Mouse (Mus musculus): ENCODE measurements at regions not wholly inside any gene's neighbourhood (a gene's known extent, or its start where the extent isn't known, plus 50 kb on each side); places are given as distances from the start of the nearest gene placed in this dataset.
A peak's percentile ranks its signal among the peaks of the same experiment; 100 is the strongest.
"Not testable (repeated sequence)": the region's sequence is repeated elsewhere in the genome, so short reads cannot be mapped to it uniquely, and the experiment has no call there.

DNA sequence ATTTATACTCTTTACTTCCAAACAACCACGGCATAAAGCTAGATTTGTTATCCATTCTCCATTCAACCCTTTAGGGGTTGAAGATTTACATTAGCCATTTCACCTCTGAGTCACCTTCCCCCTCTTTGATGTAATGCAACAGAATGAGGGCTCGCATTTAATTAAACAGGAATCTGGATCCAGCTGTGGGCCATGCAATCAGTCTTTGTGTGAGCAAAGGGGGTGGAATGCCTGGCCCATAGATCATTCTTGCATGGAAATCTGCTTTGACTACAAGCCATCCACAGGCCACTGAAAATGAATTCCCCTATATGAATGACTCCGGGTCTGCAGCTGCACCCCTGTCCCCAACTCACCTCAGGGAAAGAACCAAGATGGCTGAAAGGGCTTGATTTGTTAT lies 574.4 kb downstream of the Cypt12 start:
- no peak for DNase-seq

GRCm38 (mm10) chr3:18524011-18524410 lies 575.8 kb downstream of the Cypt12 start:
- no peak for DNase-seq

- DNase-seq = no peak
These were observed 609.0 kb downstream of the Cypt12 start for GRCm38 (mm10) chr3:18557201-18557600.

GRCm38 (mm10) chr3:18560282-18560785 lies 612.1 kb downstream of the Cypt12 start:
- DNase-seq = no peak

- not testable (repeated sequence) for DNase-seq
These were observed 632.9 kb downstream of the Cypt12 start for GRCm38 (mm10) chr3:18580911-18581626.

DNA sequence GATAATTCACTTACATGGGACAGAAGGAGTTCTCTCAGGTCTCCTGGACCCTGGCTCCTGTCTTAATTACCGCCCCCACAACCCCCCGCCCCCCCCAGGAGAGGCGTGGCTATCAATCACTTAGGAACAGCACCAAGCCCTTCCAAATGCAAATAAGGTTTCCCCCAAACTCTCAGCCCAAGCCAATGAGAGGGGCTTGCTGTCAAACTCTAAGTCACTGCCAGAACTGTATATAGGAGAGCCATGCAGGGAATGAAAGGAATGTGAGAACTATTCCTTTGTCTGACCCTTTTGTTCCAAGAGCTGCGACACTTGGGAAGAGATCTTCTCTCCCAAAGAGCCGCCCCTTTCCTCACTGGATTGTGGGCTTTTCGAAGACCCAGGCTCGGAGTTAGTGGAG lies 672.4 kb downstream of the Cypt12 start:
- DNase-seq = no peak

DNA sequence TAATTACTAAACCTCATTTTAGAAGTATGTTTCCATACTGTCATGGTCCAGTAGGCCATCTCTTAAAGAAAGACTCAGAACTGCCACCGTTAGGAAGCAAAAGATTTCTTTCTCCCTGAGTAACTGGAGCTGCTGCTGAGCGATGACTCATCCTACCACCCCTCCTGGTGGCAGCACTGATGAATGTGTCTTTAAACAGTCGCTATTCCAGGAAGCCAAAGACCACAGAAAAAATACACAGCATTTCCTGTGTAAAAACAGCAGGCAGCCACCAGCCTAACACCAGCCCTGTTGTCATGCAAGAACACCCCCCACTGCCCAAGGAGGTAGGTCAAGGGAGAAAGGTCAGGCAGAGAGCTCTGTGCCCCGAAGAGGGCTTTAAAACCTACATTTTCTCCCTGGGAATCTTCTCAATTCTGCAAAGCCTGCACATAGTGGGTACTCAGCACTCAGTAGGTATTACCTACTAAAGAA lies 675.7 kb downstream of the Cypt12 start:
- DNase-seq = peak; percentile 56 to 72

DNA sequence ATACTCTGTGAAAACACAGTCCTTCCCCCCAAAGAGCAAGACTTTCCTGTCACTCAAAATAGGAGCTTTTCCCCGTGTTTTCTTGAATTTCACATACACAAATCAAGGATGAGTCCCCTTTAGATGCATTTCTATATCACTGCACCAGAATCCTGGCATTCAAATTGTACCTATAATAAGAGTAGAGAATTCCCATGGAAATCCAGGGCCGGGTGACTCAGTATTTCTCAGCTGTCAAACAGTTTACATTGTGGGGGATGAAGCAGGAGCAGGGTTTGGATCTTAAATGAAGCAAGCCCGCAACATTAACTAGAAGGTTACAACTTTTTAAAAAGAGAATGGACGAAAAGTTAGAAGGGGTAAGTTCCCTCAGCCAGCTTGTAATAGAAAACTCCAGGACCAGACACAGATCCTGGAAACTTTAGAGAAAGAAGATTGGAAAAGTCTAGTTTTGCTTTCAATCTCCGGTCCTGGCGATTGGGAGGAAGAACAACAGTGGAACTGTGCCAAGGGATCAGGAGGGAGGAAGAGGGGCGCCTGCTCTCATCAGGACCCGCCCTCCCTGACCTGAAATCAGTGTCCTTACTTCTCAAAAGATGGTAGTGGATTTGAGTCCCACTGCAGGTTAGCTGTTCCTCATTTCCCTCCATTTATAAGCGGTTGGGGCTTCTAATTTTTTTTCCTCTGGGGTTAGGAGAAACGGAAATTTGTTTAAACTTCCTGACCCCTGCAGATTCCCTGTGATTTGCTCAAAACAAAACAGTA lies 676.4 kb downstream of the Cypt12 start:
- peak; percentile 56 to 60 for DNase-seq

DNA sequence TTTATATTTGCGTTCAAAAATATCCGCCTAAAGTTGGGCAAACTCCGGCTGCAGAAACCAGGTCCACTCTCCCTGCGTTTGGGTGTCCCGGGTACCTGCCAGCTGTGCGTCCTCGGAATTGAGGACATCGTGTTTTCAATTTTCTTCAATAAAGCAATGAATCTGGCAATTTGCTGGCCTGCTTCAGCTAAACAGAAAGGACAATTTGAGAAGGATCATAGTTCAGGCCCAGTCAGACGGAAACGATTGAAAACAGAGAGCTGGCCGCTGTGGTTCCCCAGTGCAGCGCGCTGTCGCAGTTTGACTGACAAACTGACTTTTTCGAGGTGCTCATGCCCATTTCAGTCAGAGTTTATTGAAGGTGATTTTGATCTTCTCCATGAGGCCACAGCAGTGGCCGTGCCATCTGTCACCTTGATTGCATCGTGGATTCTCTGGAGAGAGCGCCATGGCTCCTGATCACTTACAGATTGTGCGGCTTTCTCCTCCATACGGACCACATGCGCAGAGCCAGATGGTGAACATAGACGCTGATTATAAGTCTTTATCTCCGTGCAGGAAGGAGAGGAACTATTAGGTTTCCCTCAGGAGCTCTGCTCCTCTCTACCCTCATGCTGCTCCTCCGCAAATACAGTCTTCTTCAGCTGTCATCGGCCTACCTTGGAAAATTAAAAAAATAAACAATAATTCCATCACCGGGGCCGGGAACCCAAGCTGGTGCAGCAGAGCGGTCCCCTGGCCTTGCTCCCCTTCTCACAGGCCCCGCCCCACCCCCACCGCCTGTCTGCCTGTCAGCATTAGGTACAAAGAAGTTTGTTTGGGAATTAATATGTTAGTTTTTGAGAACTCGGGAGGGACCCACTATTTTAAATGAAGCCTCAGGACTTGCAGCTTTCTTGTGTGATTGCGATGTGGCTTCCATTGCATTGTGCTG lies 677.5 kb downstream of the Cypt12 start:
- DNase-seq = peak in 1 of 2 experiments; percentile 38

DNA sequence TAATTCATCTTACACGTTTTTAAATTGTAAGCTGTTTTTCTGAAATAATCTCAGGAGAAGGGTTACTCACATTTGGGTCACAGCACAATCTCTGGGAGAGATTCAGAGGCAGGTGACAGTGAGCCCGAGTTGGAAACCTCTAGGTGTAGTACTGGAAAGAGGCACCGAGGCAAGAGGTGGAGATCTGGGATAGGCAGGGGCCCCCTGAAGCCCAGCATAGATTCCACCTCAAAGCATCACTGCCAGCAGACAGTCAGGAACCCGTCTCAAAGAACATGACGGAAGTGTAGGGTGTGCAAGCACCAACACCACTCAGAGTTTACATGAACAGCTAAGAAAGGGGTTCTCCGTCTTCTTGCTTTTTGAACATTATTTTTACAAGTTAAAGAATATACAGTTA lies 678.2 kb downstream of the Cypt12 start:
- no peak for DNase-seq

DNA sequence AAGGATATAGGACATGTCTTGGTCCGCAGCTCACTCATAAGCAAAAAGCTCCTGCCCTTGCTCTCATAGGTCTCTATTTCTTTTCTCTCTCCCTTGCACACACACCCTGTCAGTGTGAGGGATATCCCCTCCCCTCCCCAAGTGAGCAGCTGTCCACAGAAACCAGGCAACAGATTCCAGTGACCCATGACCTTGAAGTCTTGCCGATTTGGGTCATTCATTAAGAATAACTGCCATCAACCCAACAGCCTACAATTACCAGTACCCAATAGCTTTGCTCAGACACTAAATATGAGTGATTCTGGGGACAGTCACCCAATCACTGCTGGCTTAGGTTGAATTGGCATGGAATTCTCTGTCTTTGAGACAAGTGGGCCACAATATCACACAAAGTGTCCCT lies 678.6 kb downstream of the Cypt12 start:
- no peak for DNase-seq

GRCm38 (mm10) chr3:18629233-18629632 lies 681.0 kb downstream of the Cypt12 start:
- no peak for DNase-seq

DNA sequence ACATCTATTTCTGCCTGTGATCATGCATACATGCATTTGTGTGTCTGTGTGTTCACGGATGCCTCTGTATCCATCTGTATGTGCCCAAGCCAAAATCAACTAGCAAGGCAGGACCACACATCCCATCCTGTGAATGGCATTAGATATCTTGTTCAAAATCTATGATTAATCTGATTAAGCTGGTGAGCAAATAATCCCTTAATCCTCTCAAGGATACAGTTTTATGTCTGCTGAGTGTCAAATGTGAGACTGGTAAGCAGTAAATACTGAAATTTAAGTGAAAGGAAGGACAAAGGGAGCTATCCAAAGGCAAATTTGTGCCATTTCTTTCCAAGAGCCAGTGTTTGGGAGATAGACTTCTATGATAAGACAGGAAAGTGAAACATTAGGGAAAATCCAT lies 683.4 kb downstream of the Cypt12 start:
- no peak for DNase-seq

DNA sequence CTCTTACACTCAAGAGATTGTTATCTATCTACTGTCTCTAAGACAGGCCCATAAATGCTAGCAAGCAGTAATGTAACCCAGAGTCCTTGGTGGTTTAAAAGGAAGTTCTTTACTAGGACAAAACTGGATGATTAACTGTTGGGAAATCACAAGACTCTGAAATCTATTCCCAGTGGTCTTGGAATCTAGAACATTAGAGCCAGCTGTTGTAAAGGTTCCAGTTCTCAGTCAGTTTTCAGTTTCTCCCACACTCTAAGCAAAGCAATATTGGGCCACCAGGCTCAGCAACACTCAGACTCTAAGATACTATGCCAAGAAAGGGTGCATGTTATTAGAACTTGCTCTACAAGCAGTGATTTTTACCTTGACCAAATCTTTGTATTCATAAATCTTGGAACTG lies 686.6 kb downstream of the Cypt12 start:
- peak; percentile 28 to 56 for DNase-seq

DNA sequence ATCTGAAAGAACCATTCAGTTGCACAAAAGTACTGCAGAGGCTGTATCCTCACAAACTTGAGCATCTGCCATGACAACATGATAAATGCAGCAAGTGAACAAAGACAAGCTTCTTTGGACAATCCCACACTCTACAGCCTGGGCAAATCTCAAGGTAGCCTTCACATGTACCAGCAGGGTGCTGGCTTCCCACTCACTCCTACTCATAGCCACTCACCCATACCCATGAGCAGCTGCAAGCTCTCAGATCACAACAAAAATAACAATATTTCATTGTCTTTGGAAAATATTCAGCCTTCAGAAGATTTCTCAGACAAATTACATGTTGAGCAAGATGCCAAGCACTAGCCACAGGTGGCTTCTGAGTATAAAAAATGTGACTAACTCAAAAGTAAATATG lies 689.3 kb downstream of the Cypt12 start:
- no peak for DNase-seq

DNA sequence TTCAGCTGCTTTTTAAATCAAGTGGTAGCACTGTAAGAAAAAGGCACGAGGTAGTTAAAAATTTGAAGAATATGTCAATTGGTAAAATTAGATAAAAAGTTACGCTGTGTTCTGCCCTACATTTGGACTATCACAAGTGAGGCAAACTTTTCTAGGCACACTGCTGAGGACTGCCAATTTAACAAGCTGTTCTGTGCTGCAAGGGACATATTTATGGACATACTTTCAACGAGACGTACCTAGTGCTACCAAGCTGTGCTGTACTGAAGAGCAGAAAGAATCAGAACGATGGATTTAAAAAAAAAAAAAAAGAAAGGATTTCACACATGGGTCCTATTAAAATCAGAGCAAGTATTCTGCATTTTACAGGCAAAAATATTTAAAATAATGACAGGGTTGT lies 692.1 kb downstream of the Cypt12 start:
- no peak for DNase-seq

- DNase-seq = no peak
These were observed 693.5 kb downstream of the Cypt12 start for GRCm38 (mm10) chr3:18641688-18642087.

- peak; percentile 17 to 58 for DNase-seq
These were observed 695.3 kb downstream of the Cypt12 start for GRCm38 (mm10) chr3:18643408-18644035.

DNA sequence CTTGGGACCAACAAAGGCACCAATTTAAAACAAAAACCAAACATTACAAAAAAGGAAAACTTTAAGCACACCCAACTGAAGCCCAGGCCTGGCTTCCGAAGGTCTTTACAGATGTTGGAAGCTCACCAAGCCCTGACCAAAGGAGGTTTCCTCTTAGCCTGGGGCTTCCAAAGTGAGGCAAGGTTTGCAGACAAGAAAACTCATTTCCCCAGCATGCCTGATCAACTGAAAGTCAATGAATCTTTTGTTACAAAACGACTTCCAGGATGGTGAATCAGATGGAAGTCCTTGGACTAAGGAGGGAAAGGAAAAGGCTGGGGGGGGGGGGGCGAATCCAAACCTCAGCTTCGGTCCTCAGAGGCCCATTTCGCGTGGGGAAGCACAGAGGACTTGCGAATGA lies 697.3 kb downstream of the Cypt12 start:
- peak in 1 of 2 experiments; percentile 16 for DNase-seq

GRCm38 (mm10) chr3:18645927-18646326 lies 697.7 kb downstream of the Cypt12 start:
- DNase-seq = no peak

DNA sequence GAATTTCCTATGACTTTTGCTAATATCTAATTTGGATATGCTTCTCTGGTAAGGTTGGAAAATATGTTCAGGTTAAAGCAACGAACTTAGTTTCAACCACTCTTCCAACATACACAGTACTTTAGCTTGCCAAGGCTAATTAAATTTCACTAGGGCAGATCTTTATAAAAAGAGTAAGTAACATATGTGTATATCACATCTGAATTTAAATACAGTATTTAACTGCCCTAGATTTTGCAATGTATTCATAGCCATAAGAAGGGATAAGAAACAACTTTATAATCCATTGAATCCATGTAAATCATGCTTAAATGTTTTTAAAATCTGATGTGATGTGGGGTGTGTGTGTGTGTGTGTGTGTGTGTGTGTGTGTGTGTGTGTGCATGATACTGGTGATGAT lies 705.3 kb downstream of the Cypt12 start:
- no peak for DNase-seq

DNA sequence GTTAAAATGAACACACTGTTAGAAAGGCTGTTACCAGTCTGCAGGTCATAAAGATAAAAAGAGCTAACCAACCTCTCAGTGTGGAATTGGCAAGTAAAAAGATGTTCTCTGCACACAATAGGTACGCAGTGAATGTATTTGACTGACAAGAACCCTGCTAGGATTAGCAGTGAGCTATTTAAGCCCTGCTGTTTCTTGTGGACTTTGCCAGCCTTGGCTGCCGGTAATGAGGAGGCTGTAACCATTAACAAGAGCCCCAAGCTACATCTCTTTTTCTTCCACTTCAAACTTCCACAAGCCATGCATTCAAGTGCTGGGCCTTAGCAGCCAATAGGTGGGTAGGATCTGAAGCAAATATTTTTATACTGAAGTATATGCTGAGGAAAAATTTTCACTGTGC lies 717.5 kb downstream of the Cypt12 start:
- no peak for DNase-seq

All from heart, adult 18-20 months (tissue).